Mouse (Mus musculus): ENCODE data around the gene Lbhd2.

- no peak for TF ChIP-seq POLR2A (IDR thresholded peaks at IDR 0.05; ENCODE audit: insufficient read depth, low read depth, low read length)
- TF ChIP-seq CTCF (IDR thresholded peaks at IDR 0.05): no peak
- no peak for TF ChIP-seq EP300 (IDR thresholded peaks at IDR 0.05; ENCODE audit: insufficient read depth, low read depth, low read length)
These were observed 29.6 kb downstream of the Lbhd2 start for GRCm38 (mm10) chr12:111436170-111436569.

Measured in heart, adult 2 months (tissue).